Mouse (Mus musculus) granulocyte monocyte progenitor cell, adult 5-6 weeks (primary cell): ENCODE measurements at regions not wholly inside any gene's neighbourhood (a gene's known extent, or its start where the extent isn't known, plus 50 kb on each side); places are given as distances from the start of the nearest gene placed in this dataset.

Source experiments
- ATAC-seq: replicated peaks from 2 replicates; pipeline ENCODE4 v1.8.0; 2016; ENCODE audit warnings: mild to moderate bottlenecking, moderate TSS enrichment, inconsistent platforms; ENCODE audit not compliant: poor library complexity, severe bottlenecking

- peak; percentile 44 for ATAC-seq
Observed at GRCm38 (mm10) chr2:178704510-178704909, 274.2 kb downstream of the Cdh26 start.

GRCm38 (mm10) chr2:178708649-178709048, 278.3 kb downstream of the Cdh26 start:
- ATAC-seq, result no peak

- no peak for ATAC-seq
Observed at GRCm38 (mm10) chr2:178709192-178709881, 279.0 kb downstream of the Cdh26 start.

- ATAC-seq, result peak; percentile 72
Observed at GRCm38 (mm10) chr2:178710001-178710400, 279.7 kb downstream of the Cdh26 start.

- ATAC-seq, result no peak
Observed at GRCm38 (mm10) chr2:178711587-178712080, 281.3 kb downstream of the Cdh26 start.

GRCm38 (mm10) chr2:178712391-178712892, 282.1 kb downstream of the Cdh26 start:
- ATAC-seq, result no peak

- ATAC-seq, result no peak
Observed at GRCm38 (mm10) chr2:178715500-178716245, 285.3 kb downstream of the Cdh26 start.

- peak; percentile 65 for ATAC-seq
Observed at GRCm38 (mm10) chr2:178718048-178718447, 287.7 kb downstream of the Cdh26 start.

GRCm38 (mm10) chr2:178723455-178723854, 293.1 kb downstream of the Cdh26 start:
- no peak for ATAC-seq

- no peak for ATAC-seq
Observed at GRCm38 (mm10) chr2:178724228-178724627, 293.9 kb downstream of the Cdh26 start.

- ATAC-seq, result peak; percentile 52; the same call in 1 of the 2 replicates
Observed at GRCm38 (mm10) chr2:178727930-178728793, 297.8 kb downstream of the Cdh26 start.

- no peak for ATAC-seq
Observed at GRCm38 (mm10) chr2:178728794-178729120, 298.4 kb downstream of the Cdh26 start.

GRCm38 (mm10) chr2:178735099-178735498, 304.8 kb downstream of the Cdh26 start:
- peak; percentile 69 for ATAC-seq

GRCm38 (mm10) chr2:178744617-178745016, 314.3 kb downstream of the Cdh26 start:
- no peak for ATAC-seq

GRCm38 (mm10) chr2:178745296-178746015, 315.1 kb downstream of the Cdh26 start:
- ATAC-seq, result no peak

GRCm38 (mm10) chr2:178751247-178751646, 320.9 kb downstream of the Cdh26 start:
- no peak for ATAC-seq

GRCm38 (mm10) chr2:178758366-178758765, 328.0 kb downstream of the Cdh26 start:
- peak; percentile 89 for ATAC-seq

GRCm38 (mm10) chr2:178768526-178768925, 338.2 kb downstream of the Cdh26 start:
- ATAC-seq, result no peak

- no peak for ATAC-seq
Observed at GRCm38 (mm10) chr2:178769001-178769400, 338.7 kb downstream of the Cdh26 start.

GRCm38 (mm10) chr2:178771435-178771834, 341.1 kb downstream of the Cdh26 start:
- no peak for ATAC-seq
